Mouse (Mus musculus): ENCODE data around the gene Mettl21c.

DNA sequence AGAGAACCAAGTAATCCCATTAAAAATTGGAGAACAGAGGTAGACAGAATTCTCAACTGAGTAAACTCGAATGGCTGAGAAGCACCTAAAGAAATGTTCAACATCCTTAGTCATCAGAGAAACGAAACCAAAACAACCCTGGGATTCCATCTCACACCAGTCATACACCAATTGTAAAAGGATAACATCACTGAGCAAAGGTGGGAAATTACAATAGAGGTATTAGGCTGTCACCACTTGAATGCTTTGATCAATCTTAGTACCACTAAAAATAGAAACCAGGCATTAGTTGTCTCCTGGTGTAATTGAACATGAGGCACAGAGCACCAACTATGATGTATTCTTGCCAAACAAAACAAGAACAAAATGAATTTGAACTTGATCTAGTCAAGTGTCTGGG is 12.4 kb upstream of the Mettl21c start:
- TF ChIP-seq POLR2A (IDR thresholded peaks at IDR 0.05; ENCODE audit: borderline replicate concordance, low read depth, low read length) (no peak), CTCF (IDR thresholded peaks at IDR 0.05; ENCODE audit: low read depth, low read length) (no peak)
